Mouse (Mus musculus) megakaryocyte, embryonic 14.5 days (primary cell): ENCODE measurements around the gene Lrat. TPM values are rescaled to one million over a fixed set of nuclear protein-coding genes. Genes with fewer than 3 reads are reported as not detected.

Source experiments
- H3K27me3 ChIP-seq: replicated peaks from 2 replicates; pipeline ENCODE3; 2012; ENCODE audit warnings: inconsistent platforms
- H3K36me3 ChIP-seq: replicated peaks from 2 replicates; pipeline ENCODE3; 2012; ENCODE audit warnings: low read length, inconsistent platforms, mixed read lengths
- H3K4me1 ChIP-seq: 2 replicates; pipeline ENCODE4 v1.6.1; 2012; ENCODE audit warnings: inconsistent platforms
- H3K4me3 ChIP-seq: replicated peaks from 2 replicates; pipeline ENCODE3; 2012; ENCODE audit warnings: moderate library complexity, mild to moderate bottlenecking, inconsistent platforms
- H3K9me3 ChIP-seq: 2 replicates; pipeline ENCODE4 v1.6.1; 2012; ENCODE audit warnings: inconsistent platforms
- FLI1 ChIP-seq: IDR thresholded peaks from 2 replicates; pipeline ENCODE4 v1.6.1; 2012; ENCODE audit warnings: low read length, inconsistent platforms, mixed read lengths
- GATA1 ChIP-seq: IDR thresholded peaks from 3 replicates; pipeline ENCODE4 v1.6.1; 2012; ENCODE audit warnings: mixed read lengths, low read length, inconsistent platforms, borderline replicate concordance
- polyA plus RNA-seq: library from polyadenylated mRNA; stranded (reverse); fragments of >175 nt; gene quantifications from 2 replicates; pipeline ENCODE4 v1.2.3, GENCODE M21; 2012; ENCODE audit warnings: low replicate concordance; ENCODE audit not compliant: insufficient read depth

Lrat gene
- not detected in 2 replicates for polyA plus RNA-seq

- H3K27me3 ChIP-seq = peaks cover 31% of the 10 kb centered on the region
- peaks cover 10% of the 10 kb centered on the region; the same call in 1 of the 2 replicates for H3K4me1 ChIP-seq
- H3K9me3 ChIP-seq = peaks cover 15% of the 10 kb centered on the region; the same call in 1 of the 2 replicates
- no peaks in the 10 kb centered on the region for H3K36me3 ChIP-seq
- H3K4me3 ChIP-seq = peak within 1 kb of the TSS; percentile 56
- TF ChIP-seq FLI1 (no peak), GATA1 (no peak)
Observed at GRCm38 (mm10) chr3:82903613-82904205, at the start of gene Lrat. Gene Lrat (minus strand): TSS chr3:82903973.

DNA sequence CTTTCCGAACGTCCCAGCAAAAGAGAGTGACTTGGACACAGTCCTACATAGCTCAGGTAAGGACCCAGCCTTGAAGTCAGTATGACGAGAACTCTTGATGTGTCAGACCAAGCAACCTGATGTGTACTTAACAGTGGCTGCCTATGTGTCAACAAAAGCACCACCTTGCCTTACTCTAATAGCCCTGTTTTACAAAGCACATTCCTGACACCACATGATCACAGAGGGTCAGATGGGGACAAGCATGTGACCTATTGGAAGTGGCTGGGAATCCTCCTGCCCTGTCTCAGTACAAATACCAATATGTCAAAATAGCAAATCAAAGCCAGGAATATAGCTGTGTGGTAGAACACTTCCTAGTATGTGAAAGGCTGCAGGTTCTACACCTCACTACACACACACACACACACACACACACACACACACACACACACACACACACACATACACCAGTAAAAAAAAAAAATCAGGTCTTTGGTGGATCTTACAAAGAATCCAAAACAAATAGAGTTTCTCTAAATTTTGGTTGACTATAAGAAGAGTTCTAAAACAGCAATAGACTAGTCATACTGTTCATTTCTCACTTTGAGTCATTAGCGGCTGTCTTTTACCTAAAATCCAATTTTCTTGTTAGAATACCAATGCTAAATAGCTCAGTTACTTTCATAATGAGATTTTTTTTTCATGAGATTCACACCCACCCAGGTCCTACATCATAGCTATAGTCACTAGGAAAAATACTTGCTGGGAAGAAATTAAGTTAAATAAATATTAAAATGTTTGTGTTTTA lies 48.6 kb upstream of the Lrat start:
- TF ChIP-seq GATA1 = no peak
- TF ChIP-seq FLI1 = no peak

GRCm38 (mm10) chr3:82950639-82951038 lies 46.9 kb upstream of the Lrat start:
- Histone ChIP-seq H3K36me3 (no peaks in the 10 kb centered on the region), H3K4me3 (no peak overlapping the region), H3K9me3 (0 out of 2 replicates have a peak, but pooled peaks cover 6% of the 10 kb centered on the region), H3K27me3 (no peaks in the 10 kb centered on the region), H3K4me1 (no peaks in the 10 kb centered on the region)
- TF ChIP-seq GATA1 (no peak), FLI1 (no peak)

More for the DNA sequence above, 48.6 kb upstream of the Lrat start:
- H3K36me3 ChIP-seq = no peaks in the 10 kb centered on the region
- no peaks in the 10 kb centered on the region for H3K4me1 ChIP-seq
- no peak overlapping the region for H3K4me3 ChIP-seq
- H3K27me3 ChIP-seq = no peaks in the 10 kb centered on the region
- H3K9me3 ChIP-seq = 0 out of 2 replicates have a peak, but pooled peaks cover 6% of the 10 kb centered on the region

GRCm38 (mm10) chr3:82950208-82950607 lies 46.4 kb upstream of the Lrat start:
- no peaks in the 10 kb centered on the region for H3K27me3 ChIP-seq
- no peaks in the 10 kb centered on the region for H3K36me3 ChIP-seq
- H3K4me1 ChIP-seq = no peaks in the 10 kb centered on the region
- H3K4me3 ChIP-seq = no peak overlapping the region
- no peak for TF ChIP-seq GATA1
- TF ChIP-seq FLI1 = no peak
- 0 out of 2 replicates have a peak, but pooled peaks cover 6% of the 10 kb centered on the region for H3K9me3 ChIP-seq

DNA sequence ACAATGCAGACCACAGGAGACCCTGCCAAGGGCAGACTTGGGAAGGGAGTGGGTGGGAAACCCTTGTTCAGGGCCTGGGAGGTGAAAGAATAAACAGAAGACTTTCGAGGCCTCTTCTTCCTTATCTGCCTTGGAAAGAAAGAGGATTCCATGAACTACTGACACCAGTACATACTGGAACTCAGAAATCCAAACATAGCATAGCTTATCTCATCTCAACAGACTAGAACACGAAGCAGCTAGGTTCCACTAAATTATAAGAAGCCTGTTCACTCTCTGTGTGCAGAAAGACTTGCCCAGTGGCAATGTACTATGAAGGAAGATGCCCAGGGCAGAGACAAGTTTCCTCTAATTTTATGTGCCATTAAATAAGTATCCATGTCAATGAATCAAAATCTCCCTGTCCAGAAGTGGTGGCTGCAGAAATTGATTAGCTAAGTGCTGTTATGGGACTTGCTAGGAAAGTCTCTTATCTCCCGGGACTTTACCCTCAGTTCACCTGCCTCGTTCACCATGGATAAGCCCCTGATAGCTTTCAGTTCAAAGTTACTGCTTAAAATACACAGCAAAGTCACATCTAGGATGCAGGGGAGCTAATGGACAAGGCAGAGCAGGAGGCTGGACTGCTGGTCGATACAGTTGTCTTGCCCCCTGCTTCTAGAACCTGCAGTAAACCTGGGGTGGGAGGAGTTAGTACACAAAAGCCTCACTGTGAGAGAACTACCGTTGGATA lies 42.8 kb upstream of the Lrat start:
- Histone ChIP-seq H3K9me3 (0 out of 2 replicates have a peak, but pooled peaks cover 6% of the 10 kb centered on the region), H3K4me3 (no peak overlapping the region), H3K27me3 (no peaks in the 10 kb centered on the region), H3K4me1 (no peaks in the 10 kb centered on the region), H3K36me3 (no peaks in the 10 kb centered on the region)
- TF ChIP-seq FLI1 = no peak
- no peak for TF ChIP-seq GATA1

DNA sequence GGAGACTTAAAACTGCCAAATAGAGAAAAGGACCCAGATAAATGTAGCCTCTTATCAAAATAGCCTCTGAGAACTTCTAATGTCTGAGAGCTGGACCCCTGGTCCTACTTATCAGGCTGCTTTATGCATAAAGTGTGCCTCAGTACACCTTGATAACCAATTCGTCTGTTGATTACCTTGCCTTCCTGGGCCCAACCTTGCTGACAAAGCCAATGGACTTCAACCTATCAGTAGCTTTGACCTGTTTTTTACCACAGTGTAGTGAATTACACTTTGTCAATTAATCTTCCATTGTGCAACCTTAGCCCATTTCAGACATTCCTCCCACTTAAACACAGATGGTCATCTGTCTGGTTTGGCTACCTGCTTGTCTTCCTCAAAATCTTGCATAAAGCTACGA lies 24.1 kb upstream of the Lrat start:
- no peaks in the 10 kb centered on the region for H3K27me3 ChIP-seq

DNA sequence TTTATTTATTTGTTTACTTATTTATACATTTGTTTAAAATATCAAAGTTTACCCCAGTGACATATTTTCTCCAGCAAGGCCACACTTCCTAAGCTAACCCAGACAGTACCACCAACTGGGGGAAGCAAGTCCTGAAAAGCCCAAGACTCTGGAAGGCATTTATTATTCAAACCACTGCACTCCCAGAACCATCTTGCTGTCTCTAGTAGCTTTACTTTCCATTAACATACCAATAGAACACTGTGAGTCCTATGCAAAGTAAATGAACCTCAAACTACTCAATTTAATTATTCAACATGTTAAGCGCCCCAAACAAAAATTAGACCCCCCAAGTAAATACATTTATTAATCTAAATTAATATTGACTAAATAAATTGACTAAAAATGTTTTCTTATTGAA lies 11.9 kb upstream of the Lrat start:
- H3K9me3 ChIP-seq = no peaks in the 10 kb centered on the region; the same call in none of the 2 replicates
- no peak overlapping the region for H3K4me3 ChIP-seq
- H3K4me1 ChIP-seq = no peaks in the 10 kb centered on the region
- TF ChIP-seq GATA1 (no peak), FLI1 (no peak)
- H3K27me3 ChIP-seq = no peaks in the 10 kb centered on the region
- no peaks in the 10 kb centered on the region for H3K36me3 ChIP-seq

More for the DNA sequence above, 24.1 kb upstream of the Lrat start:
- TF ChIP-seq FLI1 (no peak), GATA1 (no peak)
- H3K4me3 ChIP-seq = no peak overlapping the region
- H3K4me1 ChIP-seq = no peaks in the 10 kb centered on the region
- H3K9me3 ChIP-seq = no peaks in the 10 kb centered on the region
- H3K36me3 ChIP-seq = no peaks in the 10 kb centered on the region

DNA sequence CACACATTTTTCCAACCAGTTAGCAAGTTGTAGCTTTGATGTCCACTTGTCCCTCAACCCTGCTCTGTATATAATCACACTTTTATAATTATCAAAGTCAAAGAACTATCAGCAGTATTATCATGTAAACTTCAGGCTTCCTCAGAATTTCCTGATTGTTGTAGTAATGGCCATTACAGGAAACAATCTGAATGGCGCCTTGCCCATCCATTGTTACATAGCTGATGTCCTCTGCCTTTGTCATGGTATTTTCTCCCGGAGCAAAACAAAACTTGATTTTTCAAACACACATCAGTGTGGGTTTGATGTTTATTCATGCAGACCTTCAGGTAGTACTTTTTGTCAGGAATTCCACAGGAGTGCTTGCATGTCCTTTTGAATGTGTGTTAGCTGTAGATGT lies 4.9 kb upstream of the Lrat start:
- H3K36me3 ChIP-seq = no peaks in the 10 kb centered on the region
- H3K27me3 ChIP-seq = peaks cover 20% of the 10 kb centered on the region
- no peak overlapping the region for H3K4me3 ChIP-seq
- no peak for TF ChIP-seq GATA1
- TF ChIP-seq FLI1 = no peak
- H3K4me1 ChIP-seq = peaks cover 8% of the 10 kb centered on the region; the same call in 1 of the 2 replicates
- 0 out of 2 replicates have a peak, but pooled peaks cover 2% of the 10 kb centered on the region for H3K9me3 ChIP-seq

DNA sequence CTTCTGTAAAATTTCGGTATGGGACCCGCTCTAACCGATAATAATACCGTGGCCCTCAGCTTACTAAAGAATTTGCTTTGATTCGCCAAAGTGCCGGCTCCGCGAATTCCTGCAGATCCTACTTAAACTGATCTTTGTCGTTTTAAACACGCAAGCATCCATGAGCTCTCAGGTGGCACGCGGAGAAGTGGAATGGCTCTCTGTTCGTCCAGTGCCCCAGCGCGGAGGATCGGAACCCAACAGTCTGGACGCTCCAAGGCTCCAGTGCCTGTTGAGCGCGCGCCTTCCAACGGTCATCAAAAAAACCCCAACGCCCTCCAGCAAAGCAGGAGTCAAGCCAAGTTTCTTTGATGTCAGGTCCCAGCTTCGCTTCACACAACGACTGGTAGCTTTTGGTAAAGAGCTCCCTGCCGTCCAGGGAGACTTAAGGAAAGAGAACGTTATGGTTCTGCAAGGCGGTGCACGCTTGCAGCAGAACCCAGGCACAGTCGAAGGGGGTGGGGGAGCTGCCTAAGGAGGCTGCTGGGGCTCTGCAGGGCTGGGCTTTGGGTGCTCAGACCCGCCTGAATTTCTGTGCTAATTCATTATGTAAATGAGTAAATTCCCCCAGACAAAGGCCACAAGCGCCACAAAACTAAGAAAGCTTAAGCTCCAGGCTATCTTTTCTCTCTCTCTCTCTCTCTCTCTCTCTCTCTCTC lies 587 bp upstream of the Lrat start:
- TF ChIP-seq FLI1 (no peak), GATA1 (no peak)
- peaks cover 31% of the 10 kb centered on the region for H3K27me3 ChIP-seq
- no peak overlapping the region for H3K4me3 ChIP-seq
- H3K36me3 ChIP-seq = no peaks in the 10 kb centered on the region
- H3K9me3 ChIP-seq = peaks cover 15% of the 10 kb centered on the region; the same call in 1 of the 2 replicates
- peaks cover 10% of the 10 kb centered on the region; the same call in 1 of the 2 replicates for H3K4me1 ChIP-seq
